Mouse (Mus musculus): ENCODE measurements at regions not wholly inside any gene's neighbourhood (a gene's known extent, or its start where the extent isn't known, plus 50 kb on each side); places are given as distances from the start of the nearest gene placed in this dataset.

DNA sequence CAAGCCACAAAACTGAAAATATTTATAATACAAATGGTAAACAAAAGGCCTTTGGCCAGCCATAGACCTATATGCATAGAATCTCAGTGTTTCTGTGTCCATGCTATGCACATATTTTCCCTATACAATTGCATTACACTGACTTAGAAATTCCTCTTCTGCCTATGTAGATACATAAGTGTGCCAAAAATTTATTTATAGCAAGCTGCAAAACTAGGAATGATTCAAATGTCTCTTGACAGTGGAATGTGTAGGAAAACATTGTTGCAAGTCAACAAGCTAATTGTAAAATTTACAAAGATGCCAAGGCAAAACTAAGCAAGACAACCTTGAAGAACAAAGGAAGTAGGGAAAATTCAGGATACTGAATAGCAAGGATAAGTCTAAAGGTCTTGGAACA is 319.1 kb upstream of the Cited2 start:
- DNase-seq (ENCODE audit: low spot score) (no peak), ATAC-seq (ENCODE audit: low FRiP score) (no peak)
- no peaks in the 10 kb centered on the region for H3K9me3 ChIP-seq (ENCODE audit: control insufficient read depth, low read length)
- H3K9ac ChIP-seq (ENCODE audit: low read depth, low read length), result no peak overlapping the region
- no peak overlapping the region for H3K4me3 ChIP-seq (ENCODE audit: low read depth, low read length)
- no peak overlapping the region for H3K27ac ChIP-seq (ENCODE audit: low read depth, low read length)
- H3K4me1 ChIP-seq (replicated peaks; ENCODE audit: control insufficient read depth, insufficient read depth, low read length), result no peaks in the 10 kb centered on the region
- no peak overlapping the region for H3K4me2 ChIP-seq (replicated peaks; ENCODE audit: low read depth, low read length)
- no peaks in the 10 kb centered on the region for H3K36me3 ChIP-seq (ENCODE audit: control insufficient read depth, insufficient read depth, low read length)
- no peaks in the 10 kb centered on the region for H3K27me3 ChIP-seq (ENCODE audit: control insufficient read depth, insufficient read depth, low read length)

DNA sequence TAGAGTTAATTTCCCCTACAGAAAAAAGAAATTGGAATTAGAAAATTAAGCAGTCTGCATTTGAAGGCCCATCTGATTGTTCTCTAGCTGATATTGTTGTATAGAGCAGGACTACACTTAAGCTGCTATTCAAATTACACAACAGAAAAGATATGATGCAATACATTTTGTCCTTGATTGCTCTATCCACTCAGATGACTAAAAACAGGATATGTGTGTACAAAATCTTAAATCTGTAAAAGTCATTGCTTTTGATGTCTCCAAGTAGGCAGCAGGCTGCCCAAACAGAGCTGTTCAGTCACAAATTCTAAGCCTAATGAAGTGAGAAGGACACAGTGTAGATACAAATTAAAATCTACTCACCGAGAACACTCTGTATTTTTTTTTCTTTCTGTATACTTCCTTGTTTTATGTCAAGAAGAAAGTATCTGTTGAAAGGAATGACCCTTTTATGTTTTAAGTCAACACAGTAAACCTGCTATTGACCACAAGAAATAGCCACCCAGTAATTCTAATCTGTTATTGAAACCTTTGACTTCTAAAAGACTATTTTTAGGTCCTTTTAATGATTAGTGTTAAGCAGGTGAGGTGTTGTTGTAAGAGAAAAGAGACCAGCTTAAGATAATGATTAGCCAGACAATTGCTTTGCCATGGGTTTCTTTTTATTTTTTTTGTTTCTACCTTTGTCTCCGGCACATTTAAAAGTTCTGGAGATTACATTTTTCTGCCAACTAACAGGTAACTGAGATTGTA is 315.0 kb upstream of the Cited2 start:
- Histone ChIP-seq H3K36me3 (ENCODE audit: control insufficient read depth, insufficient read depth, low read length) (no peaks in the 10 kb centered on the region), H3K27me3 (ENCODE audit: control insufficient read depth, insufficient read depth, low read length) (no peaks in the 10 kb centered on the region), H3K9ac (ENCODE audit: low read depth, low read length) (no peak overlapping the region), H3K4me3 (ENCODE audit: low read depth, low read length) (no peak overlapping the region), H3K9me3 (ENCODE audit: control insufficient read depth, low read length) (no peaks in the 10 kb centered on the region), H3K27ac (ENCODE audit: low read depth, low read length) (no peak overlapping the region), H3K4me2 (replicated peaks; ENCODE audit: low read depth, low read length) (no peak overlapping the region), H3K4me1 (replicated peaks; ENCODE audit: control insufficient read depth, insufficient read depth, low read length) (no peaks in the 10 kb centered on the region)
- no peak for ATAC-seq (ENCODE audit: low FRiP score)
- DNase-seq (ENCODE audit: low spot score), result no peak
- WGBS, result 67% methylated on average over 2 of the region's 2 CpGs

GRCm38 (mm10) chr10:17408781-17409180 is 314.2 kb upstream of the Cited2 start:
- no peak overlapping the region for H3K4me3 ChIP-seq (ENCODE audit: low read depth, low read length)
- no peak for DNase-seq (ENCODE audit: low spot score)
- no peaks in the 10 kb centered on the region for H3K4me1 ChIP-seq (replicated peaks; ENCODE audit: control insufficient read depth, insufficient read depth, low read length)
- no peaks in the 10 kb centered on the region for H3K36me3 ChIP-seq (ENCODE audit: control insufficient read depth, insufficient read depth, low read length)
- H3K27ac ChIP-seq (ENCODE audit: low read depth, low read length), result no peak overlapping the region
- H3K9ac ChIP-seq (ENCODE audit: low read depth, low read length), result no peak overlapping the region
- WGBS, result 83% methylated on average over 1 of the region's 1 CpGs
- H3K27me3 ChIP-seq (ENCODE audit: control insufficient read depth, insufficient read depth, low read length), result no peaks in the 10 kb centered on the region
- no peaks in the 10 kb centered on the region for H3K9me3 ChIP-seq (ENCODE audit: control insufficient read depth, low read length)
- no peak overlapping the region for H3K4me2 ChIP-seq (replicated peaks; ENCODE audit: low read depth, low read length)
- ATAC-seq (ENCODE audit: low FRiP score), result no peak

GRCm38 (mm10) chr10:17411300-17411987 is 311.6 kb upstream of the Cited2 start:
- Histone ChIP-seq H3K4me3 (ENCODE audit: low read depth, low read length) (no peak overlapping the region), H3K27ac (ENCODE audit: low read depth, low read length) (no peak overlapping the region), H3K9ac (ENCODE audit: low read depth, low read length) (no peak overlapping the region), H3K36me3 (ENCODE audit: control insufficient read depth, insufficient read depth, low read length) (no peaks in the 10 kb centered on the region), H3K4me2 (replicated peaks; ENCODE audit: low read depth, low read length) (no peak overlapping the region), H3K9me3 (ENCODE audit: control insufficient read depth, low read length) (no peaks in the 10 kb centered on the region), H3K27me3 (ENCODE audit: control insufficient read depth, insufficient read depth, low read length) (no peaks in the 10 kb centered on the region), H3K4me1 (replicated peaks; ENCODE audit: control insufficient read depth, insufficient read depth, low read length) (no peaks in the 10 kb centered on the region)
- ATAC-seq (ENCODE audit: low FRiP score) (peak; percentile 40), DNase-seq (ENCODE audit: low spot score) (peak; percentile 11)
- WGBS, result 44% methylated on average over 4 of the region's 4 CpGs

DNA sequence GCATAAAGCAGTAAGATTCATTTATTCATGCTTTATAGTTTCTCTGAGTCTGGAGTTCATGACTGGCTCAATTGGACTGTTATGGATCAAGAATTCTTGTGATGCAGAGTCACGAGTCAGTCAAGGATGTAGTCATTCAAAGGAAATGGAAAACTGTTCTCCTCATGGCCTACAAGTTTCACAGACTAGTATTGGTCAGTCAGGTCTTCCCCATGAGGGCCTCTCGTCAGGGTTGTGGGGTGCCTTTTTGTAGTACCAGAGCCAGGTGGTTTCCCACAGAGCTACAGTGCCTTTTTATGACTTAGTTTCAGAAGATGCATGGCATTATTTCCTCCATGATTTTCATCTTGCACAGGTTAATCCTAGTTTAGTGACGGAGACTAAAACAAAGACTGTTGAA is 307.9 kb upstream of the Cited2 start:
- no peak for DNase-seq (ENCODE audit: low spot score)
- Histone ChIP-seq H3K27ac (ENCODE audit: low read depth, low read length) (no peak overlapping the region), H3K4me2 (replicated peaks; ENCODE audit: low read depth, low read length) (no peak overlapping the region), H3K27me3 (ENCODE audit: control insufficient read depth, insufficient read depth, low read length) (no peaks in the 10 kb centered on the region), H3K36me3 (ENCODE audit: control insufficient read depth, insufficient read depth, low read length) (no peaks in the 10 kb centered on the region), H3K4me3 (ENCODE audit: low read depth, low read length) (no peak overlapping the region), H3K9ac (ENCODE audit: low read depth, low read length) (no peak overlapping the region), H3K9me3 (ENCODE audit: control insufficient read depth, low read length) (no peaks in the 10 kb centered on the region), H3K4me1 (replicated peaks; ENCODE audit: control insufficient read depth, insufficient read depth, low read length) (no peaks in the 10 kb centered on the region)
- ATAC-seq (ENCODE audit: low FRiP score), result no peak
- WGBS, result 83% methylated on average over 3 of the region's 3 CpGs

- Histone ChIP-seq H3K27ac (ENCODE audit: low read depth, low read length) (no peak overlapping the region), H3K27me3 (ENCODE audit: control insufficient read depth, insufficient read depth, low read length) (no peaks in the 10 kb centered on the region), H3K9ac (ENCODE audit: low read depth, low read length) (no peak overlapping the region), H3K4me2 (replicated peaks; ENCODE audit: low read depth, low read length) (no peak overlapping the region), H3K4me1 (replicated peaks; ENCODE audit: control insufficient read depth, insufficient read depth, low read length) (no peaks in the 10 kb centered on the region), H3K9me3 (ENCODE audit: control insufficient read depth, low read length) (no peaks in the 10 kb centered on the region), H3K36me3 (ENCODE audit: control insufficient read depth, insufficient read depth, low read length) (no peaks in the 10 kb centered on the region), H3K4me3 (ENCODE audit: low read depth, low read length) (no peak overlapping the region)
- ATAC-seq (ENCODE audit: low FRiP score), result no peak
- WGBS, result 83% methylated on average over 1 of the region's 1 CpGs
- no peak for DNase-seq (ENCODE audit: low spot score)
Observed at GRCm38 (mm10) chr10:17416121-17416520, 306.9 kb upstream of the Cited2 start.

GRCm38 (mm10) chr10:17417394-17417793 is 305.6 kb upstream of the Cited2 start:
- H3K4me2 ChIP-seq (replicated peaks; ENCODE audit: low read depth, low read length), result no peak overlapping the region
- no peaks in the 10 kb centered on the region for H3K9me3 ChIP-seq (ENCODE audit: control insufficient read depth, low read length)
- WGBS, result 91% methylated on average over 1 of the region's 1 CpGs
- DNase-seq (ENCODE audit: low spot score) (no peak), ATAC-seq (ENCODE audit: low FRiP score) (no peak)
- H3K9ac ChIP-seq (ENCODE audit: low read depth, low read length), result no peak overlapping the region
- no peaks in the 10 kb centered on the region for H3K4me1 ChIP-seq (replicated peaks; ENCODE audit: control insufficient read depth, insufficient read depth, low read length)
- no peak overlapping the region for H3K27ac ChIP-seq (ENCODE audit: low read depth, low read length)
- no peaks in the 10 kb centered on the region for H3K27me3 ChIP-seq (ENCODE audit: control insufficient read depth, insufficient read depth, low read length)
- H3K4me3 ChIP-seq (ENCODE audit: low read depth, low read length), result no peak overlapping the region
- H3K36me3 ChIP-seq (ENCODE audit: control insufficient read depth, insufficient read depth, low read length), result no peaks in the 10 kb centered on the region

DNA sequence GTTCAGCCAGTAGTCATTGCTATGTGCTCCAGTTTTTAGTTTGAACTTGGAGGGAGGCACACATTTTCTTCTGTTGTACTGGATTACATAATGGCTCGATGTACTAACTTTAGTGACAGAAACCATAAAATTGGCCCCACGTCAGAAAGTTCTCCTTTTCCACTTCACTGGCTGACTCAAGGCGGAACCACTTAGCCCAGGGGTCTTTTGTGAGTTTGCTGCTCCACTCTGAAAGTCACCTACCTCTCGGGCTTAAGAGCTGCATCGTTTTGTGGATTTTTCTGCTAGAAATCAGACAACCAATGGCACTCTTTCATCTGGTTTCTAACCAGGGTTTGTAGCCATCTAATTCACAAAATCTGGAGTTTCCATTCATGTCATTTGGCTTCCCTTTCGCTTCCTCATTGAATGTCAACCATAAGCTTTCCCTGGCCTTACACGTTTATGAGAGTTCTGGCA is 304.8 kb upstream of the Cited2 start:
- no peak for DNase-seq (ENCODE audit: low spot score)
- no peak overlapping the region for H3K27ac ChIP-seq (ENCODE audit: low read depth, low read length)
- H3K27me3 ChIP-seq (ENCODE audit: control insufficient read depth, insufficient read depth, low read length), result no peaks in the 10 kb centered on the region
- no peak overlapping the region for H3K9ac ChIP-seq (ENCODE audit: low read depth, low read length)
- no peak for ATAC-seq (ENCODE audit: low FRiP score)
- H3K4me3 ChIP-seq (ENCODE audit: low read depth, low read length), result no peak overlapping the region
- H3K36me3 ChIP-seq (ENCODE audit: control insufficient read depth, insufficient read depth, low read length), result no peaks in the 10 kb centered on the region
- WGBS, result 76% methylated on average over 7 of the region's 7 CpGs
- H3K4me1 ChIP-seq (replicated peaks; ENCODE audit: control insufficient read depth, insufficient read depth, low read length), result no peaks in the 10 kb centered on the region
- H3K9me3 ChIP-seq (ENCODE audit: control insufficient read depth, low read length), result no peaks in the 10 kb centered on the region
- H3K4me2 ChIP-seq (replicated peaks; ENCODE audit: low read depth, low read length), result no peak overlapping the region
